Mouse (Mus musculus) spleen, postnatal 14 days (tissue): ENCODE results near the gene Ap4m1.

Experiments used
- DNase-seq, 2 experiments: peaks; one replicate each; pipeline ENCODE4 v3.0.0; 2021 to 2022; ENCODE audit warnings: low spot score in 2 of 2

Ap4m1 gene

DNA sequence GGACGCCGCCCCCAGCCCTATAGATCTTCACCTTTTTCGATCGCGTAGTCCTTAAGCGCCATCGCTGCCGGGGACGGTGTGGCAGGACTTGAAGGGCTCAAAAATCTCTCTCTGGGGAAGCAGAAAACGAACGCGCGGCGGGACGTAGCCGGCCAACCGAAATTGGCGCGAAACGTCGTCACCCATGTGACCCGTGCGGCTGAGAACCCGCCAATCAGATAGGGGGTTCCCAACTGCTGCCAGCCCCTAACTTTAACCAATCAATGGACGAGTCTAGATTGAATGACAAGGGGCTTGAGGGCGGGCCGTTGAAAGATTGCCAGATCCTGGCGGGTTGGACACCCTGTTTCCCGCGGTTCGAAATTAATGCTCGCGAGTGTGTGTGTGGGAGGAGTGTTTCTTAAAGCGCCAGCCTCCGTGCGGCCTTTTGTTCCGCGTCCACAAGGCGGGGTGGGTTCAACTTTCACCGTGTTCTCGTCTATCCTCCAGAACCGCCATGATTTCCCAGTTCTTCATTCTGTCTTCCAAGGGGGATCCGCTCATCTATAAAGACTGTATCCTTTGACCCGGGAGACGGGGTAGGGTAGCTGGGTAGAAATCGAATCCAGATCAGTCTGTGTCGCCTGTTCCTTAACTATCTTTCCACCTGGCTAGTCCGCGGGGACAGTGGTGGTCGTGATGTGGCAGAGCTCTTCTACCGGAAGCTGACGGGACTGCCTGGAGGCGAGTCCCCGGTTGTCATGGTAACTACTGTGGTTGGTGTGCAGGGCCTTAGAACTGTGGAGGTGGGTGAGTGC is at the start of gene Ap4m1, which contains the start of gene Mcm7:
Ap4m1 (plus strand) TSS at position 308 of the 797 bp plus-strand sequence.
Mcm7 (minus strand) TSS at position 728 of the 797 bp plus-strand sequence.
- DNase-seq, result peak; percentile 88 to 89

DNA sequence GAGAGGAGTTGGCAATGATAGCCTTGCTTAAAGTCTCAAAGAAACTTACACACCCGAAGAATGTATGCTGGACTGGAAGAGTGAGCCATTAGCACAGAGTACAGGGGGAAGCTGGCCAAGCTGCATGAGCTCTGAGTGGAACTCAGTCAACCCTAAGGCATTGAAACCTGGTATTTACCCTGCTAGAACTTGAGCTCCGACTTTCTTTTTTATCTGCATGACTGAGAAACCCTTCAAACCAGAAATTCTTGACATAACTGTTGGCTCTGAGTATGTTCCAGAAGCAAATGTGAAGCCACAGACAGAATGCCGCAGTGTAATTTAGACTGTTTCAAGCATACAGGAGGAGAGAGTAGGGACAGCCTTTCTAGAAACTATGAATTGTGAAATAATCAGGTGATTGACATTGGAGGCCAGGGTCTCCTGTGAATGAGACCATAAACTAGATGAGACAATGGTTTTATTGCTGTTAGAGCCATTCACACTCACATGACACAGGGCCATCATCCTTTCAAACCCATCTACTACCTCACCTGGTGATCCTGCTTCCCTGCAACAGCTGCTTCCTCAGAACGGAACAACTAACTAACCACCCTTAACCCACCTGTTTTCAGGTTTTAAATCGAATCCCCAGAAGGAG is 39.3 kb upstream of the Ap4m1 start:
- no peak for DNase-seq

DNA sequence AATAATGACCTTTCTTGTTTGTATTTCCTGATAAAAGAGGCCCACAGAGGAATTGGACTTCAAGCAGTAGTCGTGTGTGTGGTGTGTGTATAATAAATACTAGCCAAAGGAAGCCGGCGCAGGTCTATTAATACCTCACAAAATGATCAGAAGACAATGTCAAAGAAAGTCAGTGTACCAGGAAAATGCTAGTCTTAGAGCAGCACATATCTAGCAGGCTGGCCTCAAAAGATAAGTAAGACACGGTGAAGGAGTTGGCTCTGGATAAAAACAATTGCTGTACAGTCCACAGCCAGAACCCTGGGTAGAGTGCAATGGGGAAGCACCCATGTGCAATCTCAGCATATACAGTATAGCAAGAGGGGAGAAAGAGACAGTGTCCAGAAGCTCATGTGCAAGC is 34.5 kb upstream of the Ap4m1 start:
- no peak for DNase-seq

DNA sequence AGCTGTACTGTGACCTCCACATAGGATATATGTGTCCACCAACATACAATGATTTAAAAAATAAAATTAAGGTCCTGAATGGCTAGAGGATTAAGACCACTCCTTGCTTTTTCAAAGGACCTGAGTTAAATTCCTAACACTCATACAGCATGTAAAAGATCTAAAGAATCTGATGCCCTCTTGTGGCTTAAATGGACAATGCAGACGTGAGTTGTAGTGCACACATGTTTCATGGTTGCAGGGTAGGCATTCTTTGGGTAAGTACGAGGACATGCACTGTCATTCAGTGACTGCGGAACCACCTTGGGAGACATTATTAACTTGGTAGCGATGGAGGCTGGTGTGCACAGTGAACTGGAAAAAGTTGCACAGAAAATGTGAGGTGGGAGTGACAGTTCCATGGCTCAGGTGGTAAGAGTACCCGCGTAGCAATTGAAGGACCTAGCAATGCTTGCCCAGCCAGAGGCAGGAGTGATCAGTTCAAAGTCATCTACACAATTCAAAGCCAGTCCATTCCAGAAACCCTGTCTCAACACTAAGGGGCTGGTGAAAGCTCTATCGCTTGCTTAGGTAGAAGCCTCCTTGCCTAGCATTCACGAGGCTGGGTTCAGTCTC is 33.8 kb upstream of the Ap4m1 start:
- no peak for DNase-seq

DNA sequence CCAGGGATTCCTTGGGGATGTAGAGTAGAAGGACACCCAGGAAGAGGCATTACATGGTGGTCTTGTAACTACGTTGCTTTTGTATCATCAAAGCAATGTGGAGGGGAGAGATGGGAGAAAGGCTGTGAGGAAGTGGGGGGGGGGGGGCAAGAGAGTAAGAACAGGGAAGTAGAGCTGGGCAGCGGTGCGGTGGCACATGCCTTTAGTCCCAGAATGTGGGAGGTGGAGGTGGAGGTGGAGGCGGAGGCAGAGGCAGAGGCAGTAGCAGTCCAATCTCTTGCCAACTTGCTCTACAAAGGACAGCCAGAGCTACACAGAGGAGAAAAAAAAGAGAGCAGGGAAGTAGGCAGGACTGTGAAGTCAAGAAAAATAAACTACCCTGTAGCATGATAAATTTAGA is 33.2 kb upstream of the Ap4m1 start:
- DNase-seq, result no peak

DNA sequence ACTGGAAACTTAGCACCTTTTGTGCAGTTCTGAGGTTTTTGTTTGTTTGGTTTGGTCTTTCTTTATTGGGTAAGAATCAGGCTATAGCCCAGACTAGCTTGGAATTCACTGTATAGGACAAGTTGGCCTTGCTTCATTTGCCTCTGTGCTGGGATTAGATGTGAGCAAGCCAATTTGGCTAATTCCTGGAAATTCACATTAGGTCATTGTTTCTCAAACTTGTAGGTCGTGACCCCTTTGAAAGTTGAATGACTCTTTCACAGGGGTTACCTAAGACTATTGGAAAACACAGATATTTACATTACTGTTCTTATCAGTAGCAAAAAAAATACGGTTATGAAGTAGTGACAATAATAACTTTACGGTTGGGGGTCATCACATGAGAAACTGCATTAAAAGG is 17.4 kb upstream of the Ap4m1 start:
- DNase-seq, result no peak

DNA sequence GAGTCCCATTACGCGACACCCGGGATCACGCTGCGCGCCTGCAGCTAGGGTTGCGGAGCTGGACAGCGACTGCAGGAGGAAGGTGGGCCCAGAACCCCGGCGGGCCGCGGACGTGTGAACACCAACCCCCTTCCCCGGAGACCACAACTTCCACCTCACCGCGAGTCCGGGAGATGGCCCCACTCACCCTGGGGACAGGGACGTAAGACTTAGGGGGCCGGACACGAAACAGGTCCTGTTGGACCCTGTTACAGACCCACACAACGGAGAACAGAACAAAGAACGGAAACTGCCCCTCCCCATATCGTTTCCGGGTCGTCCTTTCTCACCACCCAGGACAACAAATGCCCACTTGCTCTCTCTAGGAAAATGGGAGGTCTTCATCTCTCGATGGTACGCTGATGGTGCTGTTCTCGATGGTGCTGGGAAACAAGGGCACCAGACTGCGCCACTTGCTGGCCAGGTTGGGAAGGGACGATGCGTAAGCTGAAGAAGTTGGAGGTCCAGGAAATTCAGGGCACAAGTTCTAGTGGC is 16.3 kb upstream of the Ap4m1 start, which contains the start of gene Zfp113:
Zfp113 (minus strand) TSS at position 302 of the 534 bp plus-strand sequence.
- DNase-seq, result peak; percentile 63 to 80

DNA sequence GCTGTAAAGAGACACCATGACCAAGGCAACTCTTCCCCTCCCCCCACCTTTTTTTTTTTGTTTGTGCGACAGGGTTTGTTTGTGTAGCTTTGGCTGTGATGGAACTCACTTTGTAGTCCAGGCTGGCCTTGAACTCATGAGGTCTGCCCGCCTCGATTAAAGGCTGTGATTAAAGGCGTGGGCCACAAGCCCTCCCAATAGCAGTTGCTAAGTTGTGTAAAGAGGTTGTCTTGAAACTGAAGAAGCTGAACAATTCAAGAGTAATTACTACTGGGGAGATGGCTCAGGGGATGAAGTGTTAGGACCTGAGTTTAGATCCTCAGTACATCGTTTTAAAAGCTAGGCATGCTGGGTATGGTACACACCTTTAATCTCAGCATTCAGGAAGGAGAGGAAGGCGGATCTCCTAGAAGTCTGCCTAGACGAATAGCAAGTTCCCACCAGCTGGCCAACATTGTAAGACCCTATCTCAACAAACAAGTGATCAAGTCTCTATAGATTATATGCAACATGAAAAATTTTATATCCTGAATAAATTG is 11.5 kb upstream of the Ap4m1 start:
- no peak for DNase-seq

DNA sequence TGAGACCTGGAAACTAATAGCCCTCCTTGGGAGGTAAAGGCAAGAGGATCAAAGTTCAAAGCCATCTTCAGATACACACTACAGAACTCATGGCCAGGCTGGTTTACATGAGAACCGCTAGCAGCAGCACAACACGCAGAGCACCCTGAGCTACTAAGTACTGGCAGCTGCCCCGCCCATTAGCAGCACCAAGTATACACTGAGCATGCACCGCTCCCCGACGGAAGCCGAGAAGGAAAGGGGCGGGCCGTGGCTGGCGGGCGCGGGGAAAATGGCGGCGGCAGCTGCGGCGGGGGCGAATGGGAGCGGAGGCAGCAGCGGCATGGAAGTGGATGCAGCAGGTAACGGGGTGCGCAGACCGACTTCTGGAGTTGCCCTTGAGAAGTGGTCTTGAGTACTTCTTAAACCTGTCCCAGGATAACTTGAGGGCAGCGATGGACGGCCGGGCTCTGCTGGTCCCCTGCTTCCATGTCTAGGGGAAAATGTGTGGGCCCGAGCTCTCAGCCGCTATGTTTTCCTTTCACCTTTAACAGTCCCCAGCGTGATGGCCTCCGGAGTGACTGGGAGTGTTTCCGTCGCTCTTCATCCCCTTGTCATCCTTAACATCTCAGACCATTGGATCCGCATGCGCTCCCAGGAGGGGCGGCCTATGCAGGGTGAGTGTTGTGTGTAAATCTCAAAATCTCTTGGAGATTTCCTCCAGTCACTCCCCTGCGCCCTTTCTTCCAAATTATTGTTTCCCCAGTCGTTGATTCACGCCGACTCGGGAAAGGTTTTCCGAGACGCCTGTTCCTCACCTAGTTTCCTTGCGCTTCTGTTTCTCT is 10.7 kb upstream of the Ap4m1 start, which contains the start of gene Cops6:
Cops6 (plus strand) TSS at position 230 of the 824 bp plus-strand sequence.
- peak; percentile 87 to 94 for DNase-seq

DNA sequence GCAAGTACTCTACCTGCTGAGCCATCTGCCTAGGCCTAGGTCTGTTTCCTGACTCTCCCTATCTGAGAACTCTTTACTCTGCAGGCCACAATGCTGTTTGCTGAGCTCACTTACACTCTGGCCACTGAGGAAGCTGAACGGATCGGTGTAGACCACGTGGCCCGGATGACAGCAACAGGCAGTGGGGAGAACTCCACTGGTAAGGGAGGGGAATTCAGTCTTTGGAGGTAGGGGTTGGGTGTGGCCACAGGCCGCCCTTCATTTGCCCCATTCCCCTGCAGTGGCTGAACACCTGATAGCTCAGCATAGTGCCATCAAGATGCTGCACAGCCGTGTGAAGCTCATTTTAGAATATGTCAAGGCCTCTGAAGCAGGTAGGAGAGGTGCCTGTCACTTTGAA is 8.8 kb upstream of the Ap4m1 start:
- DNase-seq, result no peak

DNA sequence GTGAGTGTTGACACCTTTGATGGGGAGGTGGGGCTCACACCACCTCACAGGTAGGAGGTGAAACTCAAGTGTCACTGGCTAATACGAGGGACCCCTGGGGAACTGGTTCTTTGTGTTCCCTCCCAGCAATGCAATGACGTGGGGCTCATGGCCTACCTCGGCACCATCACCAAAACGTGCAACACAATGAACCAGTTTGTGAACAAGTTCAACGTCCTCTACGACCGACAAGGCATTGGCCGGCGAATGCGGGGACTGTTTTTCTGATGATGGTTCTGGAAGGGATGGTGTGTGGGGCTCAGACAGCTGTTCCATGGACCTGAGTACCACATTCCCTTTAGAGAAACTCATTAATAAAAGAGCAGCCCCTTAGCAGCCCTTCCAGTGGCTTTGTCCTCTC is 8.2 kb upstream of the Ap4m1 start:
- no peak for DNase-seq

DNA sequence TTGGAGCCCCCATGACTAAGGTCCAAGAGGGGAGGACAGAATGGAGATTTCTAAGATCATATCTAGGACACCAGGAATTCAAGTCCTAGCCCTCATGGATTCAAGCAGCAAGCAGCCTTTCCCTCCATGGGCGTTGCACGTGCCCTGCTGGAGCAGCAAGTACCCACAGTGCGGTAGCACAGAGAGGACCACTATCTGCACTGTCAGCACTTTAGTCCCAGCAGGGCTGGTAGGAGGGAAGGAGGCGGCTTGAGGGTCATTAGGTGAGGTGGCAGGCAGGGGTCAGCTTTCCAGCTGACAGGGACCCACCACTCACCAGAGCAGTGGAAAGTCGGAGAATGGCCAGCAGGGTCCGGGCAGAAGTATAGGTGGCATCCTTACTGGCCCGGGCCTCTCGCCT is 6.2 kb upstream of the Ap4m1 start:
- no peak for DNase-seq

DNA sequence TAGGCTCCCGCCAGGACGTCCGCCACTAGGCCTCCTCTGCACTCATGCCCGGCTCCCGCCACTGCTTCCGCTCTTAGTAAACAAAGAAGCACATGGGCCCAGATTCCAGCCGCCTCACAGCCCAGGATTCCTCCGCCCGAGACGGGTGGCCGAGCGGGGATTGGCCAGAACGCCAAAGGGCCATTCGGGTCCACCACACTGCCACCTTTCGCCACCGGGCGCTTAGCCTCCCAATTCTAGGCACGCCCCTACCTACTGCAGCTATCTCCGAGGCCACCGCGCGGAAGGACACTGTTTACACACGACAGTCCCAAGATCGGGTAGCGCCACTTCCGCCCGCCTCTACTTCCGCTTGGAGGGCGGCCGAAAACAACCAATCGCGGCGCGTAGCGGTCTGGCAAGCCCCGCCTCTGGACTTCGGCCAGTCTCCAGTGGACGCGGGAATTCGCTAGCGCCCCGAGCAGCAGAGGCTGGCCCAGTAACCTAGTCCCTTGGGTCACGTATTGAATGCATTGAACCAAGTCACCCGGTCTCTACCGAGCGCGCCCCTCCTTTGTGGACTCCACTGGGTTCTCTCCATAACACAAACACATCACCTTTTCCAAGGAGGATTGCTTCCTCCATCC is 753 bp upstream of the Ap4m1 start:
- peak; percentile 91 to 92 for DNase-seq

DNA sequence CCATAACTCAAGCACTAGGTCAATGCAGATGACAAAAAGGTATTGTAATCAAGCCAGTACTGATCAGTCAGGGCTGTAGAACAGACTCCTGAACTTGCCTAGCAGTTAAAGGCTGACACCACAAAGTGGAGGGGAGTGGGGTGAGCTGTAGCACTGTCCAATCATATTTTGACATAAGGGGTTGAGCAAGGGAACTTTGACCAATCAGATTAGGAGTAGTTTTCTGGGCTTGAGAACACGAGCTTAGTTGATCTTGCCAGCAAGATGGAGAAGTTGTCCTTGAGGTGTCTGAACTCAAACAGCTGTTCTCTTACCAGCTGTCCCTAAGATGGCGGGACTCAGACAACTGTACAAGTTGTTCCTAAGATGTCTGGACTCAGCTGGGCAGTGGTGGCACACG is 1.4 kb downstream of the Ap4m1 start:
- DNase-seq, result no peak

DNA sequence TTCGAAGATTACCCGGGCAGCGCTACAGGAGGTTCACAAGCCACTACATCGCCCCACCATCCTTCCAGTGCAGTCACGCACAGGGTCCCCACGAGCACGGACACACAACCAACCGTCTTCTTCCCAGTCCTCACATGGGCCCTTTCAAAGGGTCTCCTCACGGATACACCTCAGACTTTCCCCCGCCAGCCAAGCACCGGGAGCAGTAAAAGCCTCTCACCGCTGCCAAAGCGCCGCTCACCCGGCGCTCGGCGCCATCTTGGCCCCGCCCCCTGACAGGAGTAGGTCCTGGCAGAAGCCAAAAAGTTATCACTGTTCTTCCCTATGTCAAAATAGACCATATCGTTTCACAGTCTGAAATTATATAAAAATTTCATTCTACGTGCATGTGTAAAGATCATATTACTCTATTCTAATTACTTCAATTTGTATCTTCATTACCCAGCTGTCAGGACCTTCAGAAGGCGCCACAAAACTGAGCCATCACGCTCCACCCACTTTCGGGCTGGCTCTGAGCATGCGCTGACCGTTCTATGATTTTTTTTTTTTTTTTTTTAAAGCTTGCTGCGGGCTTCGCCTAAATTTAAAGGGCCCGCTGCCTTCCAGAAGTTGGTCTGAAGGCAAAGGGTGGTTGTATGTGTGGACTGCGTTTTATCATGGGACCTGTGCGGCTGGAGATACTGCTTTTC is 15.3 kb downstream of the Ap4m1 start, which contains the start of the genes Taf6 and Cnpy4:
Taf6 (minus strand) TSS at position 502 of the 689 bp plus-strand sequence.
Cnpy4 (plus strand) TSS at position 536 of the 689 bp plus-strand sequence.
- peak; percentile 67 to 76 for DNase-seq

DNA sequence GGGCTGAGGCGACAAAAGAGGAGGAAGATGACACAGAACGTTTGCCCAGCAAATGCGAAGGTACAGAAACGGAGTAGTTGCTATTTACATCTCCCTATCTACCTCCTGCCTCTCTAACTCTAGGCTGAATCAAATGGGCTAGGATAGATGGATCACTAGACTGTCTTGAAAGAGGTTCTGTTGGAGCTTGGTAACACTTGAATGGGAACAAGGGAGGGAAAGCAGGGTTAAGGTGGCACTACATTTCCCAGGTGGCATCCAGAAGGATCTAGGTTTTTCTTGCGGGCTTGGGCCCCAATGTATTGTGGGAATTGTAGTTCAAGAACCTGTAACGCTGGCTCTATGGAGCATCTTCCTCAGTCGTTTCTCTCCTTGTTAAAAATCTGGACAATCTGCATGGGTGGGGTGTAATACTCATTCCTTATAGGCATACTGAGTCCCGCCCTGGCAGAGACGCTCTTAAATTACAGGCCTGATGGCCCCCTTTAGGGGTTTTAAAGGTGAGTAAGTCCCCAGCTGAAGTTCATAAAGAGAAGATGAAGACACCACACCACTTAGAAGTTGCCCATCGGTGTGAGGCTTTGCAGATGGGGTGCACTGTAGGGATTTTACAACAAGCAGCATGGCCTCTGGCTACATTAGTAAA is 16.0 kb downstream of the Ap4m1 start:
- DNase-seq, result peak in 1 of 2 experiments; percentile 38

DNA sequence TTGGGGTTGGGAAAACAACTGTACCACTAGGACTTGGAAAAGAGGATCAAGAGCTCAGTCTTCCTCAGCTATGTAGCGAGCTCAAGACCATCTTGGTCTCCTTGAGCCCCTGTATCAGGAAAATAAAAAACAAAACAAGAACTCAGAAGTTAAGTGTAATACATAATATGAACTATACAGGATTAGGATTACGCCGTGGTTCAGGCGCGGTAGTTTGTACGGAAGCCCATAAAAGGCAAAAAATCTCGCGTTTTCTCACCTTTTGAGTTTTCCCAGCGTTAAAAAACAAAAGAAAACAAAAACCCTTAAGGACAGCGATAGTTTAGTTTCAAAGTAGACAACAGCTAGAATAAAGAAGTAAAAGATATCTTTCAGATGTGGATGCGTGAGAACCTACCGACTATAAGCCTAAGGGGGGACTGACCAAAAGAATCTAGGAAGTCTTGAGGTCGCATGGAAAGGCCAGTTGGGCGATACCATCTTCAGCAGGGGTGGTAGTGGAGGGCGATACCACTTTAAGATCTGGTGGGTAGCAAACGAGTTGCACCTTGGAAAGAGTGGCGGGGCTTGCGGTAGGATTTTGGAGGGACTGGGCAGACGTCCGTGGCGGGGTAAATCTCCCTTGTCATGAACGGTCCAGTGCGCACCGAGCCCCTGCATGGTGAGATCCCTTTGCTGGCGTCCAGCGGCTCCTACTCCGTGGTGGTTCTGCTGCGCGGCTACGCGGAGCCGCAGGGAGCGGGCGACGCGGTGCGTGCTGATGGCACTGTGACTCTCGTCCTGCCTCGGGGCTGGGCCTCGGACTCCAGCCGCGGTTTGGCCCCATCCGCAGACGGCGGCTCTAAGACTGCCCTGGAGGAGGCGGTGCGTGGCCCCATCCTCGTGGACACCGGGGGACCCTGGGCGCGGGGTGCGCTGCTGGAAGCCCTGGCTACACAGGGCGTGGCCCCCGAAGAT is 22.2 kb downstream of the Ap4m1 start, which contains the start of gene Mblac1:
Mblac1 (plus strand) TSS at position 544 of the 957 bp plus-strand sequence.
- DNase-seq, result peak; percentile 71 to 72

DNA sequence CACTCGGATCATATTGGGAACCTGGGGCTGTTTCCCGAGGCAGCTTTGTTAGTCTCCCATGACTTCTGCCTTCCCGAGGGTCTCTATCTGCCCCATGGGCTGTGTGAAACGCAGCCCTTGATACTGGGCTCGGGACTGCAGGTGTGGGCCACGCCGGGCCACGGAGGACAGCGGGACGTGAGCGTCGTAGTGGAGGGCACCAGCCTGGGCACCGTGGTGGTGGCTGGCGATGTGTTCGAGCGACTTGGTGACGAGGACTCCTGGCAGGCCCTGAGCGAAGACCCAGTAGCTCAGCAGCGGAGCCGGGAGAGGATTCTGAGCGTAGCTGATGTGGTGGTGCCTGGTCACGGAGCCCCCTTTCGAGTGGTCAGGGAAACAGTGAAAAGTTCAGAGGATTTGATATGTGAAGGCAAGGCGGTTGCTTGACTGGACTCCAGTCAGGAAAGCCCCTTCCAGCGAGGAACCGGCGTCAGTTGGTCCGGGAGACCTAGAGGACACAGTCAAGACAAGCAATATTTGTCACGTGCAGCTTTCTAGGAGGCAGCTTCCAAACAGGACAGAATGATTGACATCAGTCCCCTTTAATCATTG is 23.0 kb downstream of the Ap4m1 start:
- DNase-seq, result no peak
